Mouse (Mus musculus) neural tube, embryonic 13.5 days (tissue): ENCODE data around the gene Ftcd. TPM values are rescaled to one million over a fixed set of nuclear protein-coding genes. Genes with fewer than 3 reads are reported as not detected.

ENCODE experiments used
- ATAC-seq: fragments of 200-750 bp; cut with Nextera tagmentation; 2 replicates; pipeline ENCODE4 v1.8.0; 2017; ENCODE audit warnings: low read depth, mild to moderate bottlenecking, moderate TSS enrichment, moderate library complexity
- H3K27ac ChIP-seq: fragments of 300-500 bp; sonication (generic); replicated peaks from 2 replicates; pipeline ENCODE4 v1.5.1; 2015; ENCODE audit warnings: moderate library complexity, mild to moderate bottlenecking, inconsistent platforms
- H3K27me3 ChIP-seq: fragments of 300-500 bp; sonication (generic); 2 replicates; pipeline ENCODE4 v1.6.1; 2015; ENCODE audit warnings: mild to moderate bottlenecking, inconsistent platforms
- H3K36me3 ChIP-seq: fragments of 300-500 bp; sonication (generic); 2 replicates; pipeline ENCODE4 v1.6.1; 2015; ENCODE audit warnings: mild to moderate bottlenecking, inconsistent platforms
- H3K4me1 ChIP-seq: fragments of 300-500 bp; sonication (generic); replicated peaks from 2 replicates; pipeline ENCODE4 v1.6.1; 2015; ENCODE audit warnings: inconsistent platforms
- H3K4me2 ChIP-seq: fragments of 300-500 bp; sonication (generic); 2 replicates; pipeline ENCODE4 v1.6.1; 2015; ENCODE audit warnings: inconsistent platforms, mild to moderate bottlenecking, moderate library complexity
- H3K4me3 ChIP-seq: fragments of 300-500 bp; sonication (generic); 2 replicates; pipeline ENCODE4 v1.5.1; 2015; ENCODE audit warnings: mild to moderate bottlenecking, inconsistent platforms
- H3K9ac ChIP-seq: fragments of 300-500 bp; sonication (generic); 2 replicates; pipeline ENCODE4 v1.6.1; 2015; ENCODE audit warnings: moderate library complexity, mild to moderate bottlenecking, inconsistent platforms
- H3K9me3 ChIP-seq: fragments of 300-500 bp; sonication (generic); 2 replicates; pipeline ENCODE4 v1.6.1; 2016; ENCODE audit warnings: inconsistent platforms
- WGBS: fragments of 180-500 bp; shearing (Covaris S2); methylation state at CpG from one replicate; pipeline ENCODE4 v1.1.7; 2015; 5-methylcytosine and 5-hydroxymethylcytosine counted together
- polyA plus RNA-seq: library from polyadenylated mRNA; unstranded; fragments of >200 nt; fragmentation: Nextera tagmentation; extraction: Ambion mirVana; gene quantifications from 2 replicates; pipeline ENCODE4 v1.2.1, GENCODE M21; 2015

Gene Ftcd
- polyA plus RNA-seq: not detected in 2 replicates

- H3K4me2 ChIP-seq: no peak within 1 kb of the TSS
- ATAC-seq: no peak
- no peaks in the 10 kb centered on the region for H3K36me3 ChIP-seq
- H3K9ac ChIP-seq: no peak within 1 kb of the TSS
- 68% methylated on average over 3 of the region's 3 CpGs for WGBS
- H3K9me3 ChIP-seq: no peaks in the 10 kb centered on the region
- H3K4me3 ChIP-seq: no peak within 1 kb of the TSS
- H3K27ac ChIP-seq: no peak within 1 kb of the TSS
- H3K4me1 ChIP-seq: no peaks in the 10 kb centered on the region
- H3K27me3 ChIP-seq: no peaks in the 10 kb centered on the region
Observed at GRCm38 (mm10) chr10:76575374-76575773, at the start of gene Ftcd. TSS of gene Ftcd (plus strand) at chr10:76575648.

DNA sequence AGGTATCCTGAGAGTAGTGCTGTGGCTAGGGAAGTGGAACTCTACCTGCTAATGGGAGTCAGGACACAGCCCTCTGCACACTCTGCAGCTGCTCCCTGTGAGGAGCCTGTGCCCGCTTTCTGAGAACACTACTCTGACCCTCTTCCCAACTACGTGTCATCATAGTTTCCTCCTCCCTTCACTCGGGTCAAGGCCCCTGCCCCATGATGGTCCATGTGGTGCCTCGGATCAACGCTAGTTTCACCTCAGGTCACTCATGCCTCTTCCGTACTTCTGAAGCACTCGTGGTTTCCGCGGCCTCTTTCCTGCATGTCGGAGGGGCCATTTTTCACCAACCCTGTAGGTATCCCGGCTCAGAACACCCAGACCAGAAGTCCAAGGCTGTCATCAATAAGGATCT is 44.5 kb upstream of the Ftcd start:
- H3K9ac ChIP-seq: peak overlapping the region; percentile 71
- WGBS: under 1% methylated on average over 11 of the region's 11 CpGs
- ATAC-seq: peak; percentile 60
- peak overlapping the region; percentile 68 for H3K4me3 ChIP-seq
- H3K4me2 ChIP-seq: peak overlapping the region; percentile 79
- peaks cover 34% of the 10 kb centered on the region for H3K4me1 ChIP-seq
- no peaks in the 10 kb centered on the region for H3K27me3 ChIP-seq
- peak overlapping the region; percentile 57 for H3K27ac ChIP-seq
- H3K36me3 ChIP-seq: peaks cover 23% of the 10 kb centered on the region
- H3K9me3 ChIP-seq: no peaks in the 10 kb centered on the region

- peaks cover 34% of the 10 kb centered on the region for H3K4me1 ChIP-seq
- H3K36me3 ChIP-seq: peaks cover 27% of the 10 kb centered on the region
- WGBS: under 1% methylated on average over 37 of the region's 37 CpGs
- H3K27ac ChIP-seq: peak within 1 kb of the TSS; percentile 81
- peak; percentile 100 for ATAC-seq
- H3K4me2 ChIP-seq: peak within 1 kb of the TSS; percentile 79
- H3K27me3 ChIP-seq: no peaks in the 10 kb centered on the region
- H3K9ac ChIP-seq: peak within 1 kb of the TSS; percentile 86
- H3K4me3 ChIP-seq: peak within 1 kb of the TSS; percentile 68
- H3K9me3 ChIP-seq: no peaks in the 10 kb centered on the region
Observed at GRCm38 (mm10) chr10:76531375-76531774, 44.1 kb upstream of the Ftcd start, which contains the start of gene Lss. TSS of gene Lss (plus strand) at chr10:76531588.

DNA sequence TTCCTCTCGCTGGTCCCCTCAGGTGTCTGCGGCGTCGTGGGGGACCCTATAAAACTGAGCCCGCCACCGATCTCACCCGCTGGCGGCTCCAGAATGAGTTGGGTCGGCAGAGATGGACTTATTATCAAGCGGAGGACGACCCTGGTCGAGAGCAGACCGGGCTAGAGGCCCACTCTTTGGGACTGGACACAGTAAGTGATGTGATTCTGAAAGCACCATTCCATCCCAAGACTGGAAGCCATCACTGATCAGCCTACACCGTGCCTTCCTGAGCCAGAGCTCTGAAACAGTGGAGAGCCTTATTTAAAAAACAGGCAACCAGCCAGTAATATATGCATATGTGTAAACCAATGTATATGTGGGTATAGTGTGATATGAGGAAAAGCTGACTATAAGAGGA is 43.6 kb upstream of the Ftcd start:
- ATAC-seq: peak; percentile 38; the same call in 1 of the 2 replicates
- Histone ChIP-seq H3K9me3 (no peaks in the 10 kb centered on the region), H3K36me3 (peaks cover 32% of the 10 kb centered on the region), H3K27ac (peak overlapping the region; percentile 81), H3K4me3 (peak overlapping the region; percentile 68), H3K4me1 (peaks cover 34% of the 10 kb centered on the region), H3K4me2 (peak overlapping the region; percentile 79), H3K9ac (peak overlapping the region; percentile 86), H3K27me3 (no peaks in the 10 kb centered on the region)
- WGBS: under 1% methylated on average over 14 of the region's 14 CpGs

- Histone ChIP-seq H3K9me3 (no peaks in the 10 kb centered on the region), H3K27me3 (no peaks in the 10 kb centered on the region), H3K4me3 (no peak overlapping the region), H3K9ac (no peak overlapping the region), H3K4me2 (no peak overlapping the region), H3K36me3 (peaks cover 68% of the 10 kb centered on the region), H3K4me1 (peaks cover 31% of the 10 kb centered on the region), H3K27ac (no peak overlapping the region)
- ATAC-seq: no peak
- WGBS: 95% methylated on average over 7 of the region's 7 CpGs
Observed at GRCm38 (mm10) chr10:76535526-76535925, 39.9 kb upstream of the Ftcd start.

- no peak overlapping the region for H3K27ac ChIP-seq
- no peak overlapping the region for H3K9ac ChIP-seq
- no peak for ATAC-seq
- H3K4me3 ChIP-seq: no peak overlapping the region
- H3K36me3 ChIP-seq: peaks cover 88% of the 10 kb centered on the region
- no peaks in the 10 kb centered on the region for H3K9me3 ChIP-seq
- WGBS: 87% methylated on average over 9 of the region's 9 CpGs
- H3K27me3 ChIP-seq: no peaks in the 10 kb centered on the region
- no peak overlapping the region for H3K4me2 ChIP-seq
- H3K4me1 ChIP-seq: peaks cover 16% of the 10 kb centered on the region
Observed at GRCm38 (mm10) chr10:76537619-76538018, 37.8 kb upstream of the Ftcd start.

- H3K27ac ChIP-seq: no peak overlapping the region
- no peaks in the 10 kb centered on the region for H3K9me3 ChIP-seq
- H3K4me2 ChIP-seq: no peak overlapping the region
- peaks cover 99% of the 10 kb centered on the region for H3K36me3 ChIP-seq
- H3K4me1 ChIP-seq: no peaks in the 10 kb centered on the region
- no peak overlapping the region for H3K4me3 ChIP-seq
- H3K27me3 ChIP-seq: no peaks in the 10 kb centered on the region
- H3K9ac ChIP-seq: no peak overlapping the region
- 94% methylated on average over 11 of the region's 11 CpGs for WGBS
- no peak for ATAC-seq
Observed at GRCm38 (mm10) chr10:76541336-76542085, 33.9 kb upstream of the Ftcd start.

- Histone ChIP-seq H3K4me3 (no peak overlapping the region), H3K27me3 (no peaks in the 10 kb centered on the region), H3K27ac (no peak overlapping the region), H3K4me1 (no peaks in the 10 kb centered on the region), H3K9ac (no peak overlapping the region), H3K36me3 (peaks cover 99% of the 10 kb centered on the region), H3K9me3 (no peaks in the 10 kb centered on the region), H3K4me2 (no peak overlapping the region)
- no peak for ATAC-seq
- 90% methylated on average over 10 of the region's 10 CpGs for WGBS
Observed at GRCm38 (mm10) chr10:76542636-76543375, 32.6 kb upstream of the Ftcd start.

GRCm38 (mm10) chr10:76546566-76546965 is 28.9 kb upstream of the Ftcd start:
- H3K27me3 ChIP-seq: no peaks in the 10 kb centered on the region
- no peak overlapping the region for H3K4me3 ChIP-seq
- WGBS: 96% methylated on average over 8 of the region's 8 CpGs
- no peak overlapping the region for H3K4me2 ChIP-seq
- H3K4me1 ChIP-seq: no peaks in the 10 kb centered on the region
- ATAC-seq: no peak
- H3K9me3 ChIP-seq: no peaks in the 10 kb centered on the region
- H3K27ac ChIP-seq: no peak overlapping the region
- peaks cover 100% of the 10 kb centered on the region for H3K36me3 ChIP-seq
- no peak overlapping the region for H3K9ac ChIP-seq

GRCm38 (mm10) chr10:76548218-76548617 is 27.2 kb upstream of the Ftcd start:
- 90% methylated on average over 8 of the region's 8 CpGs for WGBS
- no peak overlapping the region for H3K4me2 ChIP-seq
- no peaks in the 10 kb centered on the region for H3K27me3 ChIP-seq
- H3K9me3 ChIP-seq: no peaks in the 10 kb centered on the region
- no peak overlapping the region for H3K9ac ChIP-seq
- H3K4me1 ChIP-seq: no peaks in the 10 kb centered on the region
- no peak for ATAC-seq
- H3K27ac ChIP-seq: no peak overlapping the region
- H3K36me3 ChIP-seq: peaks cover 100% of the 10 kb centered on the region
- H3K4me3 ChIP-seq: no peak overlapping the region

DNA sequence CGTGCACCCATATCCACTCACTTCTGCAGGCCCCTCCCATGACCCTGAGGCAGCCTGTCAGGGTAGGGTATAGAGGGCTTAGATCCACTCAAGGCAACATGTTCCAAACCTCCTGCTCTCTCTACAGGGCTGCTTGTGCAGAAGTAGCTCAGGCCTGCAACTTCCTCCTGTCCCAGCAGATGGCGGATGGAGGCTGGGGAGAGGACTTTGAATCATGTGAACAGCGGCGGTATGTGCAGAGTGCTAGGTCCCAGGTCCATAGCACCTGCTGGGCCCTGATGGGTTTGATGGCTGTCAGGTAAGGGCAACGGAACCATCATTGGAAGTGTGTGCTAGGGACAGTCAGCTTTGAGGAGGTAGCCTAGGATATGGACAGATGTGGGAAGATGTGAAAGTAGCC is 25.0 kb upstream of the Ftcd start:
- Histone ChIP-seq H3K36me3 (peaks cover 97% of the 10 kb centered on the region), H3K4me3 (no peak overlapping the region), H3K27me3 (no peaks in the 10 kb centered on the region), H3K4me2 (no peak overlapping the region), H3K9ac (no peak overlapping the region), H3K4me1 (no peaks in the 10 kb centered on the region), H3K27ac (no peak overlapping the region), H3K9me3 (no peaks in the 10 kb centered on the region)
- 92% methylated on average over 5 of the region's 5 CpGs for WGBS
- no peak for ATAC-seq

DNA sequence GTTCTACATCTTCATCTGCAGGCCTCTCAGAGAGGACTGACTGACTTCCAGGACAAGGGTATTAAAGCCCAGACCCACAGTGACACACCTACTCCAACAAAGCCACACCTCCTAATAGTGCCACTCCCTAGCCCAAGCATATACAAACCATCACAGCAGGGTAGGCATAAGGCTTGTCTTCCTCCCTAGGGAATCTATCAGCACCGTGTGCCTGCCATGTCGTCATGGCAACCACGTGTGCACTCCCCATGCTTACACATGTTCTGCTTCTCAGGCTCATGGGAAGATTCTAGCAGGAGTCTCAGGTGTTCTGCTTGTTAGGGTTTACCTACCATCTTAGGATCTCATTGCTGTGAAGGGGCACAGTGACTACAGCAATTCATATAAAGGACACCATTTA is 23.9 kb upstream of the Ftcd start:
- no peak overlapping the region for H3K9ac ChIP-seq
- no peaks in the 10 kb centered on the region for H3K9me3 ChIP-seq
- ATAC-seq: no peak
- peaks cover 92% of the 10 kb centered on the region for H3K36me3 ChIP-seq
- WGBS: 73% methylated on average over 3 of the region's 3 CpGs
- H3K4me1 ChIP-seq: no peaks in the 10 kb centered on the region
- no peak overlapping the region for H3K4me2 ChIP-seq
- H3K4me3 ChIP-seq: no peak overlapping the region
- no peak overlapping the region for H3K27ac ChIP-seq
- no peaks in the 10 kb centered on the region for H3K27me3 ChIP-seq
